ENCODE assay signal across 8 mouse cellular contexts in the genomic region with DNA sequence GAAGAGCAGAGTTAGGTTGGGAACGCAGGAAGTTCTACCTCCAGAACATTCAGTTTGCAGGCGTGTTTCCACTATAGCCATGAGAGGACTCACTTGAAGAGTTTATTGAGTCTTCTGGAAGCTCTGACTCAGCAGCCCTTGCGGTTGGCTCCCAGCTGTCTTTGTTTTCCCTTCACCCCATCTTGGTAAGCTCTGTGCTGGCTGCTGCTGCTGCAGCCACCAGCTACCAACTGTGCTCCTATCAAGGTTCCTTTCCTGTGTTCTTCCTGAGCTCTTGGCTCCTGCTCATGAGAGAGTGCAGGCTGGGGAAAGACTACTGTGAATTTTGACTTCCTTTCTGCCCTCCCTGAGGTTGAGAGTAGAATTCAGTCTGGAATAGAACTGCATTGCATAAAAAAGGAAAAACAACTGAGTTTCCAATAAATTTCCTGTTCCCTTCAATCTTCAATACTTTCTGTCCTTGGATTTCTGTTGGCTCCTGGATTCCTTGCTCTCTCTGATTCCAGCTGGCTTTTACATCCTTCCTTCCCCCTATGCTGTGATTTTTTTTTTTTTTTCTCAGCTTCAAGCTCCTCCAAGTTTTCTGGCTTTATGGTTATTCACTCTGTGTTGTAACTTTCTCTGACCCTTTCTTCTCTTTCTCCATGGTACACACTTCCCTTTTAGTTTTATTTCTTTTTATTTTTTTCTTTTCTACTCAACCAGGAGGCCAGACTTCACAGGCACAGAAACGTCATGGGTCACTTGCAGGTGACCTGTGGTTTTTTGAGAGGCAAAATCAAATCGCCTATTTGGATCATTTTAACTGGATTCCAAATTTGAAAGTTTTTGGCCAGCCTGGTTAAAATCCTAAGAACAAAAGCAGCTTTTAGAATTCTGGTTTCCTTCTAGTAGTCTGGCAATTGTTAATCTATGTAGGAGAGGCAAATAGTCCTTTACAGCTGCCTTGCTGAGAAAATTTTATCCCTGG. TPM values are rescaled to one million over a fixed set of nuclear protein-coding genes. Genes with fewer than 3 reads are reported as not detected.
DNase-seq lines count a peak whose midpoint lies in the region; ATAC-seq lines count a peak whose summit lies in the region.

No protein-coding gene starts in this region.

- no peak overlapping the region for H3K4me2 ChIP-seq in embryonic facial prominence, embryonic 11.5 days (ENCODE audit: low read depth, low read length)

- H3K9me3 ChIP-seq in embryonic facial prominence, embryonic 11.5 days (replicated peaks; ENCODE audit: control insufficient read depth, low read length), result no peaks in the 10 kb centered on the region

- H3K4me1 ChIP-seq in embryonic facial prominence, embryonic 11.5 days (ENCODE audit: control insufficient read depth, insufficient read depth, low read length), result no peaks in the 10 kb centered on the region

- no peak overlapping the region for H3K9ac ChIP-seq in embryonic facial prominence, embryonic 11.5 days (replicated peaks; ENCODE audit: low read length)

- intact Hi-C loops in gastrocnemius, postnatal 14 days (cut with DNase I; ENCODE audit: low total_unique reads), result no loop called here

- WGBS in embryonic facial prominence, embryonic 11.5 days, result 45% methylated on average over 5 of the region's 5 CpGs

- no peak overlapping the region for H3K4me3 ChIP-seq in embryonic facial prominence, embryonic 11.5 days (ENCODE audit: low read depth, low read length)

- no peaks in the 10 kb centered on the region for H3K36me3 ChIP-seq in embryonic facial prominence, embryonic 11.5 days (replicated peaks; ENCODE audit: control insufficient read depth, insufficient read depth, low read depth, low read length)

- peak; percentile 25 for DNase-seq in gastrocnemius, postnatal 14 days
- DNase-seq in gastrocnemius, postnatal 10 days, result no peak
- DNase-seq in 3T3-L1 (ENCODE audit: low read depth, low spot score), result peak; percentile 93
- DNase-seq in embryonic facial prominence, embryonic 11.5 days (ENCODE audit: low spot score), result no peak
- peak; percentile 69 for DNase-seq in layer of hippocampus, adult 9-11 months
- peak; percentile 50 to 63 for DNase-seq in right cerebral cortex, adult 2 months (ENCODE audit: low spot score in 2 of 2)
- DNase-seq in testis, postnatal 14 days (ENCODE audit: low spot score), result no peak
- DNase-seq in urinary bladder, postnatal 25 days (ENCODE audit: low spot score), result no peak

- H3K27me3 ChIP-seq in embryonic facial prominence, embryonic 11.5 days (ENCODE audit: control insufficient read depth, insufficient read depth, low read length), result no peaks in the 10 kb centered on the region

- ATAC-seq in embryonic facial prominence, embryonic 11.5 days (replicated peaks; ENCODE audit: insufficient number of reproducible peaks, low FRiP score, low TSS enrichment, low read depth), result no peak

- H3K27ac ChIP-seq in embryonic facial prominence, embryonic 11.5 days (replicated peaks; ENCODE audit: low read depth, low read length), result 0 out of 2 replicates have a peak overlapping the region, but pooled peaks have one; percentile 4

RNA-seq across cellular contexts. Expression of gene Hmgcll1, which starts 9.9 kb away (rescaled TPM):
- total RNA-seq in gastrocnemius, postnatal 14 days (2021), result under 1 TPM in 1 of 2 experiments, not detected in 1; 0.37 TPM
- total RNA-seq in gastrocnemius, postnatal 10 days (2021), result under 1 TPM; 0.56 to 0.70 TPM
- polyA plus RNA-seq in embryonic facial prominence, embryonic 11.5 days (2014; fragmentation: Nextera tagmentation; extraction: Ambion mirVana), result 7.1 and 8.9 TPM in 2 replicates

Comparison
In these comparisons a context has a peak if more than half of its experiments do, and no peak if none do; other contexts are left out.
1. DNase-seq: peak in gastrocnemius, postnatal 14 days (single experiment), 3T3-L1 (single experiment), layer of hippocampus, adult 9-11 months (single experiment) and right cerebral cortex, adult 2 months (2 of 2); none in gastrocnemius, postnatal 10 days (single experiment), embryonic facial prominence, embryonic 11.5 days (single experiment), testis, postnatal 14 days (single experiment) and urinary bladder, postnatal 25 days (single experiment).